Mouse (Mus musculus): ENCODE results near the gene Map4k2. TPM values are rescaled to one million over a fixed set of nuclear protein-coding genes. Genes with fewer than 3 reads are reported as not detected.

Gene Map4k2
- polyA plus RNA-seq (2014; fragmentation: Nextera tagmentation; extraction: Ambion mirVana), result 12.9 and 14.2 TPM in 2 replicates

DNA sequence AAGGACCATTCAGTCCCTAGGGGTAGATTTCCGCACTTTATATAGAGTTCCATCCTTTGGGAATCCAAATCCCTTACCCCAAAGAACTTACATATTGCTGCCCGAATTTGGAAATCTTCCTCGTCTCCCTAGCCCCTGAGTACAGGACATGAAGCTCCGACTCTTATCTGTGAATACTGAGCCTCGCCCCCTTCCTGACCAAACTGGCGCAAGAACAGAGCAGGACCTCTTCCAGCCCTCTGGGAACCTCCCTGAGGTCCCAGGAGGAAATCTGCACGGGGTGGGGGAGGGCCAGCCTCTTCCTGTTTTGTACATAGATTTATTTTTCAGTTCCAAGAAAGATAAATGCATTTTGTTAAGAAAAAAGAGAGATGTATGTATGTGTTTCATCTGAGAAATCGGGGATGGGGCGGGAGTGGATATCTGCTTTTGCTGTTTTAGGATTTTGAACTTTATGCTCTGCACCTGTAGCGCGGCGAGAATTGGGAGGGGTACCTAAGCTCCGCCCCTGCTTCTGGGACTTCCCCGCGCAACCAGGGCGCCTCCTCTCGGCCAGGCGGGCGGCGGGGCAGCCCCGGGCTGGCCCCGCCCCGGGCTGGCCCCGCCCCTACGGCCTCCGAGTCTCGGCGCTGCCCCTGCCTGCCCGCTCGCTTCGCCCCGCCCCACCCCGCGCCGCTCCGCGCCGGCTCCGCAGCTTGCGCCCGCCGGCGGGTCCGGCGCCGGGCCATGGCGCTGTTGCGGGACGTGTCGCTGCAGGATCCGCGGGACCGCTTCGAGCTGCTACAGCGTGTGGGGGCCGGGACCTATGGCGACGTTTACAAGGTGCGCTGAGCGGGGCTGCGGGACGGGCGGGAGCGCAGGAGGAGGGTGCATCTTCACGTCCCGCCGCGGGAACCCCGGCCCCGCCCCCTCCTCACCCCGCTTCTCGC, at the start of gene Map4k2:
TSS of gene Map4k2 (plus strand) at position 612 of the 929 bp plus-strand sequence.
- Histone ChIP-seq H3K9ac (ENCODE audit: low read depth, low read length) (peak within 1 kb of the TSS; percentile 82), H3K27me3 (replicated peaks; ENCODE audit: control insufficient read depth, insufficient read depth, low read length) (no peaks in the 10 kb centered on the region), H3K4me3 (ENCODE audit: low read depth, low read length) (peak within 1 kb of the TSS; percentile 82), H3K36me3 (ENCODE audit: control insufficient read depth, insufficient read depth, low read length) (peaks cover 18% of the 10 kb centered on the region), H3K4me1 (replicated peaks; ENCODE audit: control insufficient read depth, insufficient read depth, low read length) (peaks cover 46% of the 10 kb centered on the region), H3K9me3 (ENCODE audit: control insufficient read depth, low read length) (no peaks in the 10 kb centered on the region), H3K27ac (ENCODE audit: low read depth, low read length) (peak within 1 kb of the TSS; percentile 77), H3K4me2 (peak within 1 kb of the TSS; percentile 98)
- 3% methylated on average over 68 of the region's 72 CpGs for WGBS
- peak; percentile 86 for DNase-seq (ENCODE audit: low spot score)
- ATAC-seq (replicated peaks; ENCODE audit: low FRiP score), result peak; percentile 88

DNA sequence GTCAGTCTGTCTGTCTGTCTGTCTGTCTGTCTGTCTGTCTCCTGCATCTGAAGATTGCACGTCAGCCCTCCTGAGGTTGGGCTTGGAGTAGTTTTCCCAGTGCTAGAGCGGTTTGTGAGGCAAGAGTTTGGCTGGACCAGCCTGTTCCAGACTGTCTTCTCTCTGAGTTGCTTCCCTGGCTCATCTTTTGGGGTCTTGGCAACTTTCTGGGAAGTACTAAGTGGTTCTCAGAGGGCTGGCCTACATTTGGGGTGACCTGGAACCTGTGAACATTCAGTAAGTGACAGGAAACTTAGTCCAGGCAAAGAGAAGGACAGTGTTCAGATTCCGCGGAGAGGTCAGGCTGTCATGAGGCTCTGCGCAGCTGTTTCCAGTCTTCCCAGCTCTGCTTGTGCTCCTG, 48.7 kb upstream of the Map4k2 start:
- H3K9ac ChIP-seq (ENCODE audit: low read depth, low read length), result no peak overlapping the region; the same call in 1 of the 2 replicates
- peak overlapping the region; percentile 89 for H3K27ac ChIP-seq (ENCODE audit: low read depth, low read length)
- WGBS, result 91% methylated on average over 5 of the region's 5 CpGs

DNA sequence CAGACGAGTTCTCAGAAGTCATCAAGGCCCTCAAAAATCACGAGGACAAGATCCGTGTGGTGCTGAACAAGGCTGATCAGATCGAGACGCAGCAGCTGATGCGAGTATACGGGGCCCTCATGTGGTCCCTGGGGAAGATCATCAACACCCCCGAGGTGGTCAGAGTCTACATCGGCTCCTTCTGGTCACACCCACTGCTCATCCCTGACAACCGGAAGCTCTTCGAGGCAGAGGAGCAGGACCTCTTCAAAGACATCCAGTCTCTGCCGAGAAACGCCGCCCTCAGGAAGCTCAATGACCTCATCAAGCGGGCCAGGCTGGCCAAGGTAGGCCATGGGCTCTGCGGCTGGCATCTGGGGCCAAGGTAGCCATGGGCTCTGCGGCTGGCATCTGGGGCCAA, 46.6 kb upstream of the Map4k2 start:
- Histone ChIP-seq H3K4me1 (replicated peaks; ENCODE audit: control insufficient read depth, insufficient read depth, low read length) (peaks cover 56% of the 10 kb centered on the region), H3K27ac (ENCODE audit: low read depth, low read length) (no peak overlapping the region), H3K36me3 (ENCODE audit: control insufficient read depth, insufficient read depth, low read length) (peaks cover 53% of the 10 kb centered on the region), H3K9me3 (ENCODE audit: control insufficient read depth, low read length) (no peaks in the 10 kb centered on the region), H3K27me3 (replicated peaks; ENCODE audit: control insufficient read depth, insufficient read depth, low read length) (no peaks in the 10 kb centered on the region), H3K4me3 (ENCODE audit: low read depth, low read length) (no peak overlapping the region), H3K4me2 (no peak overlapping the region), H3K9ac (ENCODE audit: low read depth, low read length) (no peak overlapping the region)
- 90% methylated on average over 17 of the region's 17 CpGs for WGBS
- no peak for ATAC-seq (replicated peaks; ENCODE audit: low FRiP score)
- DNase-seq (ENCODE audit: low spot score), result no peak

More for the DNA sequence above, 48.7 kb upstream of the Map4k2 start:
- no peak for DNase-seq (ENCODE audit: low spot score)
- H3K4me3 ChIP-seq (ENCODE audit: low read depth, low read length), result no peak overlapping the region
- H3K4me1 ChIP-seq (replicated peaks; ENCODE audit: control insufficient read depth, insufficient read depth, low read length), result peaks cover 57% of the 10 kb centered on the region
- no peaks in the 10 kb centered on the region for H3K9me3 ChIP-seq (ENCODE audit: control insufficient read depth, low read length)
- H3K36me3 ChIP-seq (ENCODE audit: control insufficient read depth, insufficient read depth, low read length), result peaks cover 38% of the 10 kb centered on the region
- no peak for ATAC-seq (replicated peaks; ENCODE audit: low FRiP score)
- H3K4me2 ChIP-seq, result no peak overlapping the region
- H3K27me3 ChIP-seq (replicated peaks; ENCODE audit: control insufficient read depth, insufficient read depth, low read length), result no peaks in the 10 kb centered on the region

- WGBS, result 73% methylated on average over 5 of the region's 5 CpGs
- Histone ChIP-seq H3K27me3 (replicated peaks; ENCODE audit: control insufficient read depth, insufficient read depth, low read length) (no peaks in the 10 kb centered on the region), H3K27ac (ENCODE audit: low read depth, low read length) (peak overlapping the region; percentile 83), H3K4me1 (replicated peaks; ENCODE audit: control insufficient read depth, insufficient read depth, low read length) (peaks cover 57% of the 10 kb centered on the region), H3K36me3 (ENCODE audit: control insufficient read depth, insufficient read depth, low read length) (peaks cover 52% of the 10 kb centered on the region), H3K4me2 (peak overlapping the region; percentile 15), H3K4me3 (ENCODE audit: low read depth, low read length) (no peak overlapping the region), H3K9me3 (ENCODE audit: control insufficient read depth, low read length) (no peaks in the 10 kb centered on the region), H3K9ac (ENCODE audit: low read depth, low read length) (peak overlapping the region; percentile 34; the same call in 1 of the 2 replicates)
- DNase-seq (ENCODE audit: low spot score), result no peak
- peak; percentile 26 for ATAC-seq (replicated peaks; ENCODE audit: low FRiP score)
These were observed 44.3 kb upstream of the Map4k2 start for GRCm38 (mm10) chr19:6296551-6297210.

DNA sequence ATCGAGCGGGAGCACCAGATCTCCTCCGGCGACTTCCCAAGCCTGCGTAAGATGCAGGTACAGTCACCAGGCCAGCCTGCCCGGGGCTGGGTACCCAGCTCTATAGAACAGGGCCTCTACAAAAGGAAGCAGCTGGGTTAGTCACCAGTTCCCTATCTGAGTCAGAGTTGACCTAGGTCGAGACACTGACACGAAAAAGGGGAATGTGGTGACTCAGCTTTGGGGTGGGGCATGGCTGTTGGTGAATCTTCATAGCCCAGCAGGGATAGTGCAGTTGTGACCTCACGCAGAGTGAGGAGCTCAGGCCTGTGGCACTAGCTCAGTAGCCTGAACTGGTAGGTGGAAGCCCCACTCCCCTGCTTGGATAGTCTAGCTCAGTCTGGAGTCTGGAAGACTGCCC, 43.3 kb upstream of the Map4k2 start:
- H3K4me1 ChIP-seq (replicated peaks; ENCODE audit: control insufficient read depth, insufficient read depth, low read length), result peaks cover 62% of the 10 kb centered on the region
- H3K27me3 ChIP-seq (replicated peaks; ENCODE audit: control insufficient read depth, insufficient read depth, low read length), result no peaks in the 10 kb centered on the region
- WGBS, result 61% methylated on average over 9 of the region's 9 CpGs
- peak overlapping the region; percentile 15 for H3K4me2 ChIP-seq
- H3K4me3 ChIP-seq (ENCODE audit: low read depth, low read length), result no peak overlapping the region
- ATAC-seq (replicated peaks; ENCODE audit: low FRiP score) (peak; percentile 60), DNase-seq (ENCODE audit: low spot score) (no peak)
- H3K9me3 ChIP-seq (ENCODE audit: control insufficient read depth, low read length), result no peaks in the 10 kb centered on the region
- H3K27ac ChIP-seq (ENCODE audit: low read depth, low read length), result peak overlapping the region; percentile 83
- peaks cover 48% of the 10 kb centered on the region for H3K36me3 ChIP-seq (ENCODE audit: control insufficient read depth, insufficient read depth, low read length)
- H3K9ac ChIP-seq (ENCODE audit: low read depth, low read length), result peak overlapping the region; percentile 34; the same call in 1 of the 2 replicates

DNA sequence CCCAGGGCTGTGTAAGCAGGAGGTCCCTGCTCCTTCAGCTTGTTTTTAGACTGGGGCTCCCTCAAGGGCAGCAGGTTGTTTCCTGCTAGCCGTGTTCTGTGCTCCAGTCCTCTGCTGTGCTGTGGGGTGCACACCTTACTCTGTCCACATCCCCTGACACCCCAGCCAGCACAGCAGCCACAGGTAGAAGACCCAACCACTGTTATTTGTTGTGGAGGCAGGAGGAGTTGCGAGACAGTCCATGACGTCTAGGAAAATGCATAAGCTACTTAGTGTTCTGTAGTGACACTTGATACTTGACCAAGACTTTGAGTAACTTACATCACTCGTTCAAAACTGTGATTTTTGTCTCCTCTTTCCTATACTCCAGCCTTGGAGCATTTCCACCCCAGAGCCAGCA, 41.9 kb upstream of the Map4k2 start:
- WGBS, result 80% methylated on average over 4 of the region's 4 CpGs
- Histone ChIP-seq H3K4me2 (no peak overlapping the region), H3K9ac (ENCODE audit: low read depth, low read length) (peak overlapping the region; percentile 28; the same call in 1 of the 2 replicates), H3K36me3 (ENCODE audit: control insufficient read depth, insufficient read depth, low read length) (peaks cover 48% of the 10 kb centered on the region), H3K27me3 (replicated peaks; ENCODE audit: control insufficient read depth, insufficient read depth, low read length) (no peaks in the 10 kb centered on the region), H3K4me1 (replicated peaks; ENCODE audit: control insufficient read depth, insufficient read depth, low read length) (peaks cover 75% of the 10 kb centered on the region), H3K27ac (ENCODE audit: low read depth, low read length) (peak overlapping the region; percentile 91; the same call in 1 of the 2 replicates), H3K4me3 (ENCODE audit: low read depth, low read length) (no peak overlapping the region), H3K9me3 (ENCODE audit: control insufficient read depth, low read length) (no peaks in the 10 kb centered on the region)
- no peak for DNase-seq (ENCODE audit: low spot score)
- ATAC-seq (replicated peaks; ENCODE audit: low FRiP score), result no peak

GRCm38 (mm10) chr19:6299450-6300267, 41.3 kb upstream of the Map4k2 start:
- peak overlapping the region; percentile 91 for H3K27ac ChIP-seq (ENCODE audit: low read depth, low read length)
- WGBS, result 54% methylated on average over 7 of the region's 7 CpGs
- peaks cover 47% of the 10 kb centered on the region for H3K36me3 ChIP-seq (ENCODE audit: control insufficient read depth, insufficient read depth, low read length)
- H3K4me3 ChIP-seq (ENCODE audit: low read depth, low read length), result 0 out of 2 replicates have a peak overlapping the region, but pooled peaks have one; percentile 7
- DNase-seq (ENCODE audit: low spot score), result no peak
- no peaks in the 10 kb centered on the region for H3K27me3 ChIP-seq (replicated peaks; ENCODE audit: control insufficient read depth, insufficient read depth, low read length)
- H3K4me1 ChIP-seq (replicated peaks; ENCODE audit: control insufficient read depth, insufficient read depth, low read length), result peaks cover 82% of the 10 kb centered on the region
- peak overlapping the region; percentile 47 for H3K4me2 ChIP-seq
- H3K9me3 ChIP-seq (ENCODE audit: control insufficient read depth, low read length), result no peaks in the 10 kb centered on the region
- peak overlapping the region; percentile 51 for H3K9ac ChIP-seq (ENCODE audit: low read depth, low read length)
- ATAC-seq (replicated peaks; ENCODE audit: low FRiP score), result no peak

DNA sequence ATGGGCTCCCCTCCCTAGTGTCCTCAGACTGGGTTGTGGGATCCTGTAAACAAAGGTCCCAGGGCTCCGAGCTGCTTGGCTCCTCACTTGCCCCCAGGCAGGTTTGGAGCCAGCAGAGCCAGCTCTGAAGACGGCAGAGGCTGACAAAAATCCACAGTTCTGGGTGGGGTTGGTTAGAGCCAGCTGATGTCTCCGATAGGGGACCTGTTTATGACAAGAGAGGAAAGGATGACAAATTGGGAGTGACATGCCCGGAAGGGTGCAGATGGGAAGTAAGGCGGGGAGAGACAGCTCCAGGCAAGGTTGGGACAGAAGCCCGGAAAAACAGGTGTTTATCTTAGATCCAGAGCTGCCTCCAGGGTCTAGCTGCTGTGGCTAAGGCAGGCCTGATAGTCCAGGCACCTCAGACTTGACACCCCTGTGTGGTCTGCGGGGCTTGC, 40.5 kb upstream of the Map4k2 start:
- Histone ChIP-seq H3K4me2 (peak overlapping the region; percentile 47), H3K27me3 (replicated peaks; ENCODE audit: control insufficient read depth, insufficient read depth, low read length) (no peaks in the 10 kb centered on the region), H3K9ac (ENCODE audit: low read depth, low read length) (peak overlapping the region; percentile 51), H3K9me3 (ENCODE audit: control insufficient read depth, low read length) (no peaks in the 10 kb centered on the region), H3K4me1 (replicated peaks; ENCODE audit: control insufficient read depth, insufficient read depth, low read length) (peaks cover 82% of the 10 kb centered on the region), H3K36me3 (ENCODE audit: control insufficient read depth, insufficient read depth, low read length) (peaks cover 40% of the 10 kb centered on the region), H3K4me3 (ENCODE audit: low read depth, low read length) (0 out of 2 replicates have a peak overlapping the region, but pooled peaks have one; percentile 10), H3K27ac (ENCODE audit: low read depth, low read length) (peak overlapping the region; percentile 91)
- ATAC-seq (replicated peaks; ENCODE audit: low FRiP score), result peak; percentile 74
- WGBS, result 37% methylated on average over 7 of the region's 7 CpGs
- DNase-seq (ENCODE audit: low spot score), result peak; percentile 52

All from liver, embryonic 11.5 days (tissue).